Mouse (Mus musculus): Measurements from ENCODE around the gene Nlgn3. TPM values are rescaled to one million over a fixed set of nuclear protein-coding genes. Genes with fewer than 3 reads are reported as not detected.

The Nlgn3 gene
- polyA plus RNA-seq, 1 experiment = not detected

- H3K27ac ChIP-seq (ENCODE audit: insufficient read depth, low read depth, low read length) = no peak within 1 kb of the TSS
- TF ChIP-seq CTCF (IDR thresholded peaks at IDR 0.05; ENCODE audit: insufficient read depth, low read depth, low read length) (no peak), POLR2A (IDR thresholded peaks at IDR 0.05; ENCODE audit: insufficient read depth, low read depth, low read length) (no peak)
- H3K4me1 ChIP-seq (ENCODE audit: control insufficient read depth, insufficient read depth, low read length) = no peaks in the 10 kb centered on the region
- WGBS = 64% methylated on average over 3 of the region's 3 CpGs
- no peak within 1 kb of the TSS for H3K4me3 ChIP-seq (ENCODE audit: insufficient read depth, low read depth, low read length)
These were observed 30.2 kb upstream of the Nlgn3 start, which contains the start of gene Gm20489 for GRCm38 (mm10) chrX:101268755-101269124. Gm20489 (minus strand) TSS chrX:101269023.

- no peak overlapping the region for H3K27ac ChIP-seq (ENCODE audit: insufficient read depth, low read depth, low read length)
These were observed 25.6 kb upstream of the Nlgn3 start for GRCm38 (mm10) chrX:101273410-101273809.

GRCm38 (mm10) chrX:101273875-101274738, 24.9 kb upstream of the Nlgn3 start, which contains the start of gene Med12:
Med12 (plus strand) TSS chrX:101274030.
- 18% methylated on average over 54 of the region's 54 CpGs for WGBS
- TF ChIP-seq CTCF (IDR thresholded peaks at IDR 0.05; ENCODE audit: insufficient read depth, low read depth, low read length) (no peak), POLR2A (IDR thresholded peaks at IDR 0.05; ENCODE audit: insufficient read depth, low read depth, low read length) (no peak)
- peak within 1 kb of the TSS; percentile 91 for H3K4me3 ChIP-seq (ENCODE audit: insufficient read depth, low read depth, low read length)
- no peak within 1 kb of the TSS for H3K27ac ChIP-seq (ENCODE audit: insufficient read depth, low read depth, low read length)
- H3K4me1 ChIP-seq (ENCODE audit: control insufficient read depth, insufficient read depth, low read length) = no peaks in the 10 kb centered on the region

More at GRCm38 (mm10) chrX:101273410-101273809, 25.6 kb upstream of the Nlgn3 start:
- H3K4me3 ChIP-seq (ENCODE audit: insufficient read depth, low read depth, low read length) = peak overlapping the region; percentile 91
- 20% methylated on average over 6 of the region's 6 CpGs for WGBS
- no peak for TF ChIP-seq POLR2A (IDR thresholded peaks at IDR 0.05; ENCODE audit: insufficient read depth, low read depth, low read length)
- no peaks in the 10 kb centered on the region for H3K4me1 ChIP-seq (ENCODE audit: control insufficient read depth, insufficient read depth, low read length)

- TF ChIP-seq CTCF (IDR thresholded peaks at IDR 0.05; ENCODE audit: insufficient read depth, low read depth, low read length) (no peak), POLR2A (IDR thresholded peaks at IDR 0.05; ENCODE audit: insufficient read depth, low read depth, low read length) (no peak)
- H3K27ac ChIP-seq (ENCODE audit: insufficient read depth, low read depth, low read length) = no peak overlapping the region
- H3K4me1 ChIP-seq (ENCODE audit: control insufficient read depth, insufficient read depth, low read length) = no peaks in the 10 kb centered on the region
- H3K4me3 ChIP-seq (ENCODE audit: insufficient read depth, low read depth, low read length) = no peak overlapping the region
- WGBS = 86% methylated on average over 6 of the region's 6 CpGs
These were observed 16.2 kb upstream of the Nlgn3 start for GRCm38 (mm10) chrX:101282813-101283212.

GRCm38 (mm10) chrX:101285534-101285933, 13.4 kb upstream of the Nlgn3 start:
- WGBS = 20% methylated on average over 6 of the region's 6 CpGs
- H3K4me1 ChIP-seq (ENCODE audit: control insufficient read depth, insufficient read depth, low read length) = no peaks in the 10 kb centered on the region
- peak; percentile 29; the same call in 1 of the 2 replicates for TF ChIP-seq CTCF (IDR thresholded peaks at IDR 0.05; ENCODE audit: insufficient read depth, low read depth, low read length)
- TF ChIP-seq POLR2A (IDR thresholded peaks at IDR 0.05; ENCODE audit: insufficient read depth, low read depth, low read length) = no peak
- H3K4me3 ChIP-seq (ENCODE audit: insufficient read depth, low read depth, low read length) = no peak overlapping the region
- H3K27ac ChIP-seq (ENCODE audit: insufficient read depth, low read depth, low read length) = no peak overlapping the region

- 85% methylated on average over 14 of the region's 14 CpGs for WGBS
- Histone ChIP-seq H3K4me3 (ENCODE audit: insufficient read depth, low read depth, low read length) (no peak overlapping the region), H3K4me1 (ENCODE audit: control insufficient read depth, insufficient read depth, low read length) (no peaks in the 10 kb centered on the region), H3K27ac (ENCODE audit: insufficient read depth, low read depth, low read length) (no peak overlapping the region)
- TF ChIP-seq POLR2A (IDR thresholded peaks at IDR 0.05; ENCODE audit: insufficient read depth, low read depth, low read length) = no peak
- no peak for TF ChIP-seq CTCF (IDR thresholded peaks at IDR 0.05; ENCODE audit: insufficient read depth, low read depth, low read length)
These were observed 12.9 kb upstream of the Nlgn3 start for GRCm38 (mm10) chrX:101285953-101286670.

DNA sequence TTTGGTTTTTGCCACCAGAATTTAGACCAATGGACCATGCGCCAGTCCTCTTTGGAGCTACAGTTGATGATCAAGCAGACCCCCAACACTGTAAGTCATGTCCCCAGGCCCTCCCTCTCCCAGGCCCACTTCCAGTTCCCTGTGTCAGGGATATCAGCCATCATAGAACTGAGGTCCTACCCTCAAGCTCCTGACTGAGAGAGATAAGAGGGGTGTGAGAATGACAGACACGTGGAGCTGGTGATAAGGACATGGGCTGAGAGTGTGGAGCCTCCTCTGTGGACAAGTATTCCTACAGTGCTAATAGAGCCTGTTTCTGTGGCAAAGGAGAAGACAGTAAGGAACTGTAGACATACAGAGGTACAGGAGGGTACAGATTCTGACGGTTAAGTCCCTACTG, 11.4 kb upstream of the Nlgn3 start:
- Histone ChIP-seq H3K27ac (ENCODE audit: insufficient read depth, low read depth, low read length) (no peak overlapping the region), H3K4me3 (ENCODE audit: insufficient read depth, low read depth, low read length) (no peak overlapping the region), H3K4me1 (ENCODE audit: control insufficient read depth, insufficient read depth, low read length) (no peaks in the 10 kb centered on the region)
- 90% methylated on average over 3 of the region's 3 CpGs for WGBS
- TF ChIP-seq CTCF (IDR thresholded peaks at IDR 0.05; ENCODE audit: insufficient read depth, low read depth, low read length) (no peak), POLR2A (IDR thresholded peaks at IDR 0.05; ENCODE audit: insufficient read depth, low read depth, low read length) (no peak)

DNA sequence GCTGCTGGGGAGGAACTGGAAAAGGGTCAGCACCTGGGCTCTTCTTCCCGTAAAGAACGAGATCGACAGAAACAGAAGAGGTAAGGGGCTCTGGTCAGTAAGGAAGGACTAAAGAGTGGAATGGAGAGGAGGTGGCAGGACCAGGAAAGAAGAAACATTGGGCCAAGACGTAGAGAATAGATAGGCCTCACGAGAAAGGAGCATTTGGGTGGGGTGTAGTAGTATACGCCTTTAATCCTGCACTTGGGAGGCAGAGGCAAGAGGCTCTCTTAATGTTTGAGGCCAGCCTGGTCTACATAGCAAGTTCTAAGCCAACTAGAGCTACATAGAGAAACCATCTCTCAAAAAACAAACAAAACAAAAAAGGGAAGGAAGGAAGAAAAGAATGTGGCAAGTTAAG, 10.5 kb upstream of the Nlgn3 start:
- no peak overlapping the region for H3K27ac ChIP-seq (ENCODE audit: insufficient read depth, low read depth, low read length)
- no peak for TF ChIP-seq CTCF (IDR thresholded peaks at IDR 0.05; ENCODE audit: insufficient read depth, low read depth, low read length)
- no peak for TF ChIP-seq POLR2A (IDR thresholded peaks at IDR 0.05; ENCODE audit: insufficient read depth, low read depth, low read length)
- H3K4me1 ChIP-seq (ENCODE audit: control insufficient read depth, insufficient read depth, low read length) = no peaks in the 10 kb centered on the region
- H3K4me3 ChIP-seq (ENCODE audit: insufficient read depth, low read depth, low read length) = no peak overlapping the region
- WGBS = 93% methylated on average over 6 of the region's 6 CpGs

DNA sequence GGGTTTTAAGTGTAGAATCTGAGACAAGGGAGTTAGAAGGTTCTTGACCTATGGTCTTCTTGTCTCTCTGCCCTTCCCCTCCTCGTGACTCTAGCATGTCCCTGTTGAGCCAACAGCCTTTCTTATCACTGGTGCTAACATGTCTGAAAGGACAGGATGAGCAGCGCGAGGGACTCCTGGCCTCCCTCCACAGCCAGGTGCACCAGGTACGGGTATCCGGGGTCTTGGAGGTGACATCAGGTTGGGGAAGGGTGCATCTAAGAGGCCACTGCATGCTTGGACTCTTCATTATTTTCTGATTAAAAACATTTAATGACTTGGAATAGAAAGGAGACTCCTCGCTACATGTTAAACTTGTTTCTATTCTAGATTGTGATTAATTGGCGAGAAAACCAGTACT, 9.9 kb upstream of the Nlgn3 start:
- H3K4me3 ChIP-seq (ENCODE audit: insufficient read depth, low read depth, low read length) = no peak overlapping the region
- no peaks in the 10 kb centered on the region for H3K4me1 ChIP-seq (ENCODE audit: control insufficient read depth, insufficient read depth, low read length)
- TF ChIP-seq POLR2A (IDR thresholded peaks at IDR 0.05; ENCODE audit: insufficient read depth, low read depth, low read length) = no peak
- WGBS = 90% methylated on average over 7 of the region's 7 CpGs
- H3K27ac ChIP-seq (ENCODE audit: insufficient read depth, low read depth, low read length) = no peak overlapping the region
